Mouse (Mus musculus): Measurements from ENCODE around the gene Zfpl1. TPM values are rescaled to one million over a fixed set of nuclear protein-coding genes. Genes with fewer than 3 reads are reported as not detected.
"Not testable (repeated sequence)": the region's sequence is repeated elsewhere in the genome, so short reads cannot be mapped to it uniquely, and the experiment has no call there.

The Zfpl1 gene
- total and polyA plus RNA-seq, 2 experiments, result 7.9 to 49.1 TPM

- WGBS, result under 1% methylated on average over 65 of the region's 65 CpGs
- H3K27me3 ChIP-seq (ENCODE audit: control insufficient read depth, insufficient read depth, low read length), result no peaks in the 10 kb centered on the region
- peaks cover 30% of the 10 kb centered on the region for H3K4me1 ChIP-seq (ENCODE audit: control insufficient read depth, insufficient read depth, low read length)
- TF ChIP-seq CTCF (IDR thresholded peaks at IDR 0.05; ENCODE audit: low read depth, low read length), result no peak
- TF ChIP-seq POLR2A (IDR thresholded peaks at IDR 0.05; ENCODE audit: extremely low read depth, insufficient read depth, low read length), result peak; percentile 75
- peak within 1 kb of the TSS; percentile 100 for H3K27ac ChIP-seq (replicated peaks; ENCODE audit: insufficient read depth, low read depth, low read length)
- peak within 1 kb of the TSS; percentile 91 for H3K9ac ChIP-seq (ENCODE audit: low read depth, low read length)
- H3K4me3 ChIP-seq (ENCODE audit: insufficient read depth, low read depth, low read length), result peak within 1 kb of the TSS; percentile 69
- peak; percentile 95 for DNase-seq (ENCODE audit: extremely low read depth, low read depth, low spot score)
- peaks cover 20% of the 10 kb centered on the region; the same call in 1 of the 2 replicates for H3K36me3 ChIP-seq (ENCODE audit: control insufficient read depth, insufficient read depth, low read length)
- peaks cover 25% of the 10 kb centered on the region; the same call in 1 of the 2 replicates for H3K79me2 ChIP-seq (ENCODE audit: control insufficient read depth, insufficient read depth, low read length)
Measured at GRCm38 (mm10) chr19:6046294-6047153, 38.2 kb downstream of the Zfpl1 start, which contains the start of gene Syvn1. Syvn1 (plus strand) TSS chr19:6046576.

- Histone ChIP-seq H3K36me3 (ENCODE audit: control insufficient read depth, insufficient read depth, low read length) (peaks cover 18% of the 10 kb centered on the region; the same call in 1 of the 2 replicates), H3K4me3 (ENCODE audit: insufficient read depth, low read depth, low read length) (peak overlapping the region; percentile 69), H3K9ac (ENCODE audit: low read depth, low read length) (peak overlapping the region; percentile 91), H3K27ac (replicated peaks; ENCODE audit: insufficient read depth, low read depth, low read length) (peak overlapping the region; percentile 100), H3K27me3 (ENCODE audit: control insufficient read depth, insufficient read depth, low read length) (no peaks in the 10 kb centered on the region), H3K4me1 (ENCODE audit: control insufficient read depth, insufficient read depth, low read length) (peaks cover 30% of the 10 kb centered on the region), H3K79me2 (ENCODE audit: control insufficient read depth, insufficient read depth, low read length) (peaks cover 25% of the 10 kb centered on the region; the same call in 1 of the 2 replicates)
- WGBS, result 5% methylated on average over 20 of the region's 20 CpGs
- DNase-seq (ENCODE audit: extremely low read depth, low read depth, low spot score), result peak; percentile 71
- no peak for TF ChIP-seq POLR2A (IDR thresholded peaks at IDR 0.05; ENCODE audit: extremely low read depth, insufficient read depth, low read length)
- TF ChIP-seq CTCF (IDR thresholded peaks at IDR 0.05; ENCODE audit: low read depth, low read length), result peak; percentile 3; the same call in 1 of the 2 replicates
Measured at GRCm38 (mm10) chr19:6045366-6046293, 39.1 kb downstream of the Zfpl1 start.

DNA sequence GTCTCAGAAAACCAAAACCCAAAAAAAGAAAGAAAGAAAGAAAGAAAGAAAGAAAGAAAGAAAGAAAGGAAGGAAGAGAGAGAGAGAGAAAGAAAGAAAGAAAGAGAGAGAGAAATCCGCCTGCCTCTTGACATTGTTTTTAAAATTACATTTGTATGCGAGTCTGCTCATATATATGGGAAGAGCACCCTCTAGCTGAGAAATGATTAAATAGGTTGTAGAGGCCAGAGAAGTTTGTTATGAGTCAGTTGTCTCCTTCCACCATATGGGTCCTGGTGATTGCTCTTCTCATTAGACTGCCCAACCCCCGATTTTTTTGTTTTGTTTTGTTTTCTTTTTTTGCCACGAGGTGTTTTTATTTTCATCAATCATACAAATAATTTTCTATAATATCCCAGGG lies 40.7 kb downstream of the Zfpl1 start:
- H3K4me3 ChIP-seq (ENCODE audit: insufficient read depth, low read depth, low read length); H3K9ac ChIP-seq (ENCODE audit: low read depth, low read length); H3K27ac ChIP-seq (replicated peaks; ENCODE audit: insufficient read depth, low read depth, low read length); H3K36me3 ChIP-seq (ENCODE audit: control insufficient read depth, insufficient read depth, low read length); H3K27me3 ChIP-seq (ENCODE audit: control insufficient read depth, insufficient read depth, low read length): not testable (repeated sequence)
- DNase-seq (ENCODE audit: extremely low read depth, low read depth, low spot score), result peak; percentile 61
- 41% methylated on average over 4 of the region's 4 CpGs for WGBS
- Histone ChIP-seq H3K4me1 (ENCODE audit: control insufficient read depth, insufficient read depth, low read length) (peaks cover 22% of the 10 kb centered on the region), H3K79me2 (ENCODE audit: control insufficient read depth, insufficient read depth, low read length) (peaks cover 21% of the 10 kb centered on the region; the same call in 1 of the 2 replicates)
- TF ChIP-seq CTCF (IDR thresholded peaks at IDR 0.05; ENCODE audit: low read depth, low read length), result peak; percentile 38; the same call in 1 of the 2 replicates

DNA sequence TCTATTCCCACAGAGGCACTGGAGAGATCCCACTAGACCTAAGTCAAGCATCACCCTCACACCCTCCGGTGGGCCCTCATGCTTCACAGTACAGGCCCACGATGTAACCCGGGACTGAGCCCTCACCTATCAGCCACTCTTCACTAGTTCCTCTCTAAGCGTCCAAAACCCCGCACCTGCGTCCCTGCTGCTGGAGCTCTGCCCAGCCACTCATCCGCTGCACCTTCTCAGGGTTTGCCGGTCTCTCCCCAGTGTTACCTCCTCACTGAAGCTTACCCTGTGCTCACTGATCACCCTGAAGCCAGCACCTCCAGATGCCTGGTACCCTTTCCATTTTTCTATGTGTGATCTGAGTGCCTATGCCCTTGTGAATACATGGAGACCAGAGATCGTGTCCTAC lies 42.5 kb downstream of the Zfpl1 start:
- TF ChIP-seq CTCF (IDR thresholded peaks at IDR 0.05; ENCODE audit: low read depth, low read length), result no peak
- no peak for TF ChIP-seq POLR2A (IDR thresholded peaks at IDR 0.05; ENCODE audit: extremely low read depth, insufficient read depth, low read length)
- Histone ChIP-seq H3K4me1 (ENCODE audit: control insufficient read depth, insufficient read depth, low read length) (peaks cover 13% of the 10 kb centered on the region; the same call in 1 of the 2 replicates), H3K9ac (ENCODE audit: low read depth, low read length) (no peak overlapping the region), H3K4me3 (ENCODE audit: insufficient read depth, low read depth, low read length) (no peak overlapping the region), H3K27me3 (ENCODE audit: control insufficient read depth, insufficient read depth, low read length) (no peaks in the 10 kb centered on the region), H3K36me3 (ENCODE audit: control insufficient read depth, insufficient read depth, low read length) (no peaks in the 10 kb centered on the region), H3K27ac (replicated peaks; ENCODE audit: insufficient read depth, low read depth, low read length) (no peak overlapping the region), H3K79me2 (ENCODE audit: control insufficient read depth, insufficient read depth, low read length) (peaks cover 4% of the 10 kb centered on the region; the same call in 1 of the 2 replicates)
- no peak for DNase-seq (ENCODE audit: extremely low read depth, low read depth, low spot score)
- WGBS, result 76% methylated on average over 9 of the region's 9 CpGs

DNA sequence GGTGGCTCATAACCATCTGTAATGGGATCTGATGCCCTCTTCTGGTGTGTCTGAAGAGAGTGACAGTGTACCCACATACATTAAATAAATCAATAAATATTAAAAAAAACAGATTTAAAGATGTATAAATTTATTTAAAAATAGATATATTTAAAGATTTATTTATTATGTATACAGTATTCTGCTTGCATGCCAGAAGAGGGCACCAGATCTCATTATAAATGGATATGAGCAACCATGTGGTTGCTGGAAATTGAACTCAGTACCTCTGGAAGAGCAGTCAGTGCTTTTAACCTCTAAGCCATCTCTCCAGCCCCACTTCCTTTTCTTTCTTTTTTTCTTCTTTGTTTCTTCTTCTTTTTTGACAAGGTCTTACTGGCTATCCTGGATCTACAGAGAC lies 44.8 kb downstream of the Zfpl1 start:
- TF ChIP-seq CTCF (IDR thresholded peaks at IDR 0.05; ENCODE audit: low read depth, low read length), result no peak
- no peak for TF ChIP-seq POLR2A (IDR thresholded peaks at IDR 0.05; ENCODE audit: extremely low read depth, insufficient read depth, low read length)
- no peak overlapping the region for H3K4me3 ChIP-seq (ENCODE audit: insufficient read depth, low read depth, low read length)
- H3K4me1 ChIP-seq (ENCODE audit: control insufficient read depth, insufficient read depth, low read length), result peaks cover 19% of the 10 kb centered on the region
- no peak overlapping the region for H3K27ac ChIP-seq (replicated peaks; ENCODE audit: insufficient read depth, low read depth, low read length)
- H3K9ac ChIP-seq (ENCODE audit: low read depth, low read length), result no peak overlapping the region
- H3K27me3 ChIP-seq (ENCODE audit: control insufficient read depth, insufficient read depth, low read length), result no peaks in the 10 kb centered on the region
- no peak for DNase-seq (ENCODE audit: extremely low read depth, low read depth, low spot score)
- H3K79me2 ChIP-seq (ENCODE audit: control insufficient read depth, insufficient read depth, low read length), result no peaks in the 10 kb centered on the region; the same call in 1 of the 2 replicates
- H3K36me3 ChIP-seq (ENCODE audit: control insufficient read depth, insufficient read depth, low read length), result no peaks in the 10 kb centered on the region
